Mouse (Mus musculus) limb, embryonic 14.5 days (tissue): ENCODE measurements around the gene Rxfp4. TPM values are rescaled to one million over a fixed set of nuclear protein-coding genes. Genes with fewer than 3 reads are reported as not detected.

Experiments used
- ATAC-seq: fragments of 200-750 bp; cut with Nextera tagmentation; 2 replicates; pipeline ENCODE4 v1.8.0; 2017; ENCODE audit warnings: low read depth, moderate number of reproducible peaks, moderate TSS enrichment; ENCODE audit not compliant: low FRiP score
- DNase-seq: peaks from one replicate; pipeline ENCODE4 v3.0.0-alpha.2; 2015; ENCODE audit warnings: low spot score
- H3K27ac ChIP-seq: fragments of 300-500 bp; sonication (generic); replicated peaks from 2 replicates; pipeline ENCODE4 v1.5.1; 2014; ENCODE audit warnings: low read depth, mild to moderate bottlenecking, low read length, moderate library complexity, mixed read lengths
- H3K27me3 ChIP-seq: fragments of 300-500 bp; sonication (generic); 2 replicates; pipeline ENCODE4 v1.6.1; 2014; ENCODE audit warnings: low read length, mixed read lengths; ENCODE audit not compliant: control insufficient read depth, insufficient read depth
- H3K36me3 ChIP-seq: fragments of 300-500 bp; sonication (generic); 2 replicates; pipeline ENCODE4 v1.6.1; 2014; ENCODE audit warnings: mild to moderate bottlenecking, low read length, moderate library complexity, mixed read lengths; ENCODE audit not compliant: control insufficient read depth, insufficient read depth
- H3K4me1 ChIP-seq: fragments of 300-500 bp; sonication (generic); 2 replicates; pipeline ENCODE4 v1.6.1; 2014; ENCODE audit warnings: antibody characterized with exemption, low read length, mixed read lengths; ENCODE audit not compliant: control insufficient read depth, insufficient read depth
- H3K4me2 ChIP-seq: fragments of 300-500 bp; sonication (generic); replicated peaks from 2 replicates; pipeline ENCODE4 v1.6.1; 2014; ENCODE audit warnings: low read depth, mild to moderate bottlenecking, low read length, moderate library complexity; ENCODE audit not compliant: severe bottlenecking
- H3K4me3 ChIP-seq: fragments of 300-500 bp; sonication (generic); replicated peaks from 2 replicates; pipeline ENCODE4 v1.5.1; 2014; ENCODE audit warnings: low read length
- H3K9ac ChIP-seq: fragments of 300-500 bp; sonication (generic); 2 replicates; pipeline ENCODE4 v1.6.1; 2014; ENCODE audit warnings: mild to moderate bottlenecking, low read depth, low read length, moderate library complexity; ENCODE audit not compliant: severe bottlenecking
- H3K9me3 ChIP-seq: fragments of 300-500 bp; sonication (generic); 2 replicates; pipeline ENCODE4 v1.6.1; 2016; ENCODE audit warnings: low read length; ENCODE audit not compliant: control insufficient read depth
- POLR2A ChIP-seq: fragments of 200-500 bp; IDR thresholded peaks from 2 replicates; pipeline ENCODE4 v1.8.0; 2012; ENCODE audit warnings: inconsistent platforms, mild to moderate bottlenecking, moderate library complexity, borderline replicate concordance; ENCODE audit not compliant: insufficient read depth, insufficient read length; ENCODE audit errors: extremely low read depth
- WGBS: fragments of 180-500 bp; shearing (Covaris S2); extraction: QIAGEN DNeasy Blood & Tissue Kit; methylation state at CpG from one replicate; pipeline ENCODE4 v1.1.7; 2014; 5-methylcytosine and 5-hydroxymethylcytosine counted together
- polyA plus RNA-seq, 2 experiments: library from polyadenylated mRNA; depleted of rRNA in 1 of 2; stranded (reverse) in 1 of 2; unstranded in 1 of 2; fragments of >200 nt; fragmentation: Nextera tagmentation in 1 of 2; extraction: Ambion mirVana in 1 of 2; gene quantifications; 2 replicates each; pipeline versions ENCODE4 v1.2.1 to v1.2.3; 2012 to 2014

Gene Rxfp4
- polyA plus RNA-seq, 2 experiments, result 0.15 TPM; not detected in 1

- no peak overlapping the region for H3K27ac ChIP-seq
- TF ChIP-seq POLR2A, result no peak
- no peaks in the 10 kb centered on the region for H3K4me1 ChIP-seq
- no peak for ATAC-seq
- 89% methylated on average over 14 of the region's 14 CpGs for WGBS
- H3K27me3 ChIP-seq, result no peaks in the 10 kb centered on the region
- H3K4me2 ChIP-seq, result no peak overlapping the region
- peaks cover 58% of the 10 kb centered on the region for H3K36me3 ChIP-seq
- H3K9me3 ChIP-seq, result no peaks in the 10 kb centered on the region
- DNase-seq, result no peak
- no peak overlapping the region for H3K9ac ChIP-seq
- no peak overlapping the region for H3K4me3 ChIP-seq
Observed at GRCm38 (mm10) chr3:88647779-88648413, 5.0 kb downstream of the Rxfp4 start.

DNA sequence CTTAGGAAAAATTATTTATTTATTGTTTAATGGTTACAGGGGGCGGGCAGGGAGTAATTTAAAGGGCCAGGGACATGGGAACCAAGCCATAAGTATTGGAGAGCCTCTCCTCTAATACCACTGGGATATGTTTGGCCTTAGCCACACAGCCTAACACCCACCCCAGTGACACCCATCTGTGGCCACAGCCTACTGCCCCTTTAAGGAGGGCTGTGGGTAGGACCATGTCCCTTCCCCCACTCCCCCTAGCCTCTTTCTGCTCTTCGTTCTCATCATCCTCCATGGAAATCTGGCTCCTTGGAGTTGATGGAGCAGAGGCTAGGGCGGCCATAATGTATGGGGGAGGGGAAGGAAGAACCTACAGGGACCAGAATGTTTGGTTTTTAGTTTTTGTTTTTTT lies 5.9 kb downstream of the Rxfp4 start:
- Histone ChIP-seq H3K27me3 (no peaks in the 10 kb centered on the region), H3K9me3 (no peaks in the 10 kb centered on the region), H3K27ac (no peak overlapping the region), H3K36me3 (peaks cover 66% of the 10 kb centered on the region), H3K9ac (no peak overlapping the region), H3K4me1 (no peaks in the 10 kb centered on the region), H3K4me2 (no peak overlapping the region), H3K4me3 (no peak overlapping the region)
- DNase-seq (no peak), ATAC-seq (no peak)
- no peak for TF ChIP-seq POLR2A
- WGBS, result 78% methylated on average over 3 of the region's 3 CpGs

DNA sequence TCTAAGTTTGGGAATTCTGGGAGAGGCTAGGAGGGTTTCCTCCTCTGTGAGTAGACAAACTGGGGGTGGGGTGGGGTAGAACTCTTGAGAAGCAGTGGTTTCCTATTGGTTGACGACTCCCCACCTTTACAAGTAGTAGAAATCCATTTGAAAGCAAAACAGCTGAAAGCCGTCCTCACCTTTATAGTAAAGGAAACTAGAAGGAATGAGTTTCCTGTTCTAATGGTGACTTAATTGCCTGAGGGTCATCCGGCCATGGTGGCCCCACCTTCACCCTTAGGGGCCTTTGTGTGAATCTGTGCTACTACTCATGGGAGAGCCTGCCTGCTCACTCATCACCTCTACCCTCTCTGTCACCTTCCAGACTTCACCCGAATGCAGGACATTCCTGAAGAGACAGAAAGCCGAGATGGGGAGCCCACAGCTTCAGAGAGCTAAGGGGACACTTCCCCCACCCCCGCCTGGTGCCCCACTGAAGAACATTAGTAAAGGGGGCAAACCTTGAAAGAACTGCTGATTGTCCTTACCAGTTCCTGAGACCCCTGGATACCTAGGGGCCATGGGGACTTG lies 6.4 kb downstream of the Rxfp4 start:
- no peak overlapping the region for H3K27ac ChIP-seq
- H3K9ac ChIP-seq, result no peak overlapping the region
- no peak for ATAC-seq
- H3K9me3 ChIP-seq, result no peaks in the 10 kb centered on the region
- no peaks in the 10 kb centered on the region for H3K27me3 ChIP-seq
- H3K4me1 ChIP-seq, result no peaks in the 10 kb centered on the region
- no peak for TF ChIP-seq POLR2A
- no peak for DNase-seq
- WGBS, result 70% methylated on average over 6 of the region's 6 CpGs
- peaks cover 72% of the 10 kb centered on the region for H3K36me3 ChIP-seq
- no peak overlapping the region for H3K4me2 ChIP-seq
- no peak overlapping the region for H3K4me3 ChIP-seq

DNA sequence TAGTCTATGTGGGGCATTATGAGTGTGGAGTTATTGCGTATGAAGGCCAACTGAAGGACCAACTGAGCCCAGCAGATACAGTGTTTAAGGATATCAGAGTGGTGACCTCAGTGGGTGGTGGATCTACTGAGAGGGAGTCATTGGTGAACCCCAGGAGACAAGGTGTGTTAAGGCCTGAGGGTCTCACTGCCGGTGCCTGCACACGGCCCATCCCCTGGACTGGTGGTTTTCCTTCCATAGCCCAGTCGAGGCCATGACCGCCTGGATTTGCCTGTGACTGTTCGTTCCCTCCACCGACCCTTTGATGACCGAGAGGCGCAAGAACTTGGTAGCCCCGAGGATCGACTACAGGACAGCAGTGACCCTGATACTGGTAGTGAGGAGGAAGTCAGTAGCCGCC lies 7.0 kb downstream of the Rxfp4 start:
- ATAC-seq, result no peak
- H3K4me2 ChIP-seq, result no peak overlapping the region
- H3K9ac ChIP-seq, result no peak overlapping the region
- WGBS, result 92% methylated on average over 12 of the region's 12 CpGs
- H3K27me3 ChIP-seq, result no peaks in the 10 kb centered on the region
- peaks cover 78% of the 10 kb centered on the region for H3K36me3 ChIP-seq
- DNase-seq, result no peak
- TF ChIP-seq POLR2A, result no peak
- no peak overlapping the region for H3K4me3 ChIP-seq
- no peak overlapping the region for H3K27ac ChIP-seq
- no peaks in the 10 kb centered on the region for H3K4me1 ChIP-seq
- H3K9me3 ChIP-seq, result no peaks in the 10 kb centered on the region

- no peak overlapping the region for H3K4me3 ChIP-seq
Observed at GRCm38 (mm10) chr3:88643078-88643477, 9.9 kb downstream of the Rxfp4 start.

More at GRCm38 (mm10) chr3:88643078-88643477, 9.9 kb downstream of the Rxfp4 start:
- no peaks in the 10 kb centered on the region for H3K27me3 ChIP-seq
- no peak overlapping the region for H3K27ac ChIP-seq
- no peak overlapping the region for H3K4me2 ChIP-seq
- no peaks in the 10 kb centered on the region for H3K4me1 ChIP-seq
- peaks cover 99% of the 10 kb centered on the region for H3K36me3 ChIP-seq
- H3K9ac ChIP-seq, result no peak overlapping the region
- no peak for DNase-seq
- no peak for TF ChIP-seq POLR2A
- no peaks in the 10 kb centered on the region for H3K9me3 ChIP-seq
- WGBS, result 87% methylated on average over 5 of the region's 5 CpGs
- no peak for ATAC-seq
